Mouse (Mus musculus): ENCODE data around the gene Socs1.

The Socs1 gene

GRCm38 (mm10) chr16:10767158-10767557 lies 18.2 kb downstream of the Socs1 start:
- in situ Hi-C loops (cut with MboI, MseI): no loop called here

- in situ Hi-C loops (cut with MboI, MseI): no loop called here
Observed at GRCm38 (mm10) chr16:10764323-10764722, 21.0 kb downstream of the Socs1 start.

GRCm38 (mm10) chr16:10763540-10764264 lies 21.6 kb downstream of the Socs1 start:
- in situ Hi-C loops (cut with MboI, MseI): no loop called here

- in situ Hi-C loops (cut with MboI, MseI): no loop called here
Observed at GRCm38 (mm10) chr16:10762569-10763180, 22.7 kb downstream of the Socs1 start.

GRCm38 (mm10) chr16:10761182-10761581 lies 24.2 kb downstream of the Socs1 start:
- in situ Hi-C loops (cut with MboI, MseI): no loop called here

- in situ Hi-C loops (cut with MboI, MseI): loop anchor here in 1 of 2 experiments (5.0 kb wide), 1 partner anchor 701 kb away; no protein-coding TSS in a partner anchor
Observed at GRCm38 (mm10) chr16:10756168-10756567, 29.2 kb downstream of the Socs1 start.

GRCm38 (mm10) chr16:10754521-10755296 lies 30.6 kb downstream of the Socs1 start:
- in situ Hi-C loops (cut with MboI, MseI): loop anchor here in 1 of 2 experiments (5.0 kb wide), 1 partner anchor 703 kb away; no protein-coding TSS in a partner anchor

GRCm38 (mm10) chr16:10749824-10750223 lies 35.5 kb downstream of the Socs1 start:
- in situ Hi-C loops (cut with MboI, MseI): loop anchor here in 1 of 2 experiments (5.0 kb wide), 1 partner anchor 32 kb away; no protein-coding TSS in a partner anchor

GRCm38 (mm10) chr16:10749226-10749625 lies 36.1 kb downstream of the Socs1 start:
- in situ Hi-C loops (cut with MboI, MseI): loop anchor here in 1 of 2 experiments (5.0 kb wide), 1 partner anchor 33 kb away; no protein-coding TSS in a partner anchor

GRCm38 (mm10) chr16:10741082-10741481 lies 44.3 kb downstream of the Socs1 start:
- in situ Hi-C loops (cut with MboI, MseI): no loop called here

- in situ Hi-C loops (cut with MboI, MseI): no loop called here
Observed at GRCm38 (mm10) chr16:10739854-10740398, 45.4 kb downstream of the Socs1 start.

GRCm38 (mm10) chr16:10738866-10739265 lies 46.5 kb downstream of the Socs1 start:
- in situ Hi-C loops (cut with MboI, MseI): no loop called here

GRCm38 (mm10) chr16:10737571-10737970 lies 47.8 kb downstream of the Socs1 start:
- in situ Hi-C loops (cut with MboI, MseI): no loop called here

- in situ Hi-C loops (cut with MboI, MseI): no loop called here
Observed at GRCm38 (mm10) chr16:10736364-10736763, 49.0 kb downstream of the Socs1 start.

- in situ Hi-C loops (cut with MboI, MseI): no loop called here
Observed at GRCm38 (mm10) chr16:10735781-10736180, 49.6 kb downstream of the Socs1 start.

- in situ Hi-C loops (cut with MboI, MseI): no loop called here
Observed at GRCm38 (mm10) chr16:10732421-10732820, 52.9 kb downstream of the Socs1 start.
